Mouse (Mus musculus): Measurements from ENCODE around the gene Mettl7a3.

GRCm38 (mm10) chr15:100290858-100291257, 43.9 kb upstream of the Mettl7a3 start:
- TF ChIP-seq MAFK (IDR thresholded peaks at IDR 0.05; ENCODE audit: insufficient read depth, low read depth, low read length): no peak
- TF ChIP-seq CHD2 (IDR thresholded peaks at IDR 0.05; ENCODE audit: low read depth, low read length): no peak

All from ES-E14 (cell line).